Mouse (Mus musculus) ES-Bruce4 (cell line): ENCODE measurements at regions not wholly inside any gene's neighbourhood (a gene's known extent, or its start where the extent isn't known, plus 50 kb on each side); places are given as distances from the start of the nearest gene placed in this dataset.
A peak's percentile ranks its signal among the peaks of the same experiment; 100 is the strongest.
"Not testable (repeated sequence)": the region's sequence is repeated elsewhere in the genome, so short reads cannot be mapped to it uniquely, and the experiment has no call there.

Experiments
- H3K27ac ChIP-seq: 2 replicates; pipeline ENCODE4 v1.5.1; 2012; ENCODE audit warnings: low read length, inconsistent platforms; ENCODE audit not compliant: insufficient read depth
- H3K27me3 ChIP-seq: 2 replicates; pipeline ENCODE4 v1.6.1; 2012; ENCODE audit warnings: mild to moderate bottlenecking, low read length, inconsistent platforms; ENCODE audit not compliant: control insufficient read depth, poor library complexity, insufficient read depth, severe bottlenecking
- H3K36me3 ChIP-seq: 2 replicates; pipeline ENCODE4 v1.6.1; 2012; ENCODE audit warnings: inconsistent platforms, mild to moderate bottlenecking, low read length, moderate library complexity; ENCODE audit not compliant: control insufficient read depth, poor library complexity, insufficient read depth, severe bottlenecking
- H3K4me1 ChIP-seq: one replicate; pipeline ENCODE4 v1.8.1; 2011; ENCODE audit warnings: low read length; ENCODE audit not compliant: control insufficient read depth, insufficient read depth
- H3K4me3 ChIP-seq: 2 replicates; pipeline ENCODE4 v1.5.1; 2011; ENCODE audit warnings: low read depth, mild to moderate bottlenecking, low read length
- H3K9ac ChIP-seq: 2 replicates; pipeline ENCODE4 v1.6.1; 2012; ENCODE audit warnings: low read depth, mild to moderate bottlenecking, inconsistent platforms; ENCODE audit not compliant: poor library complexity, severe bottlenecking
- H3K9me3 ChIP-seq: replicated peaks from 2 replicates; pipeline ENCODE4 v1.6.1; 2012; ENCODE audit warnings: mild to moderate bottlenecking, low read length, inconsistent platforms; ENCODE audit not compliant: control insufficient read depth, poor library complexity, insufficient read depth, severe bottlenecking
- CTCF ChIP-seq: IDR thresholded peaks from one replicate; pipeline ENCODE4 v1.8.1; 2011; ENCODE audit warnings: low read depth, low read length
- EP300 ChIP-seq: IDR thresholded peaks from 2 replicates; pipeline ENCODE4 v1.6.1; 2011; ENCODE audit warnings: low read depth, low read length; ENCODE audit not compliant: insufficient read depth
- POLR2A ChIP-seq: IDR thresholded peaks from one replicate; pipeline ENCODE4 v1.8.1; 2011; ENCODE audit warnings: low read length; ENCODE audit not compliant: insufficient read depth

- no peak for TF ChIP-seq EP300
- Histone ChIP-seq H3K4me3 (no peak overlapping the region), H3K27ac (no peak overlapping the region), H3K9me3 (no peaks in the 10 kb centered on the region), H3K9ac (no peak overlapping the region), H3K36me3 (no peaks in the 10 kb centered on the region), H3K27me3 (no peaks in the 10 kb centered on the region), H3K4me1 (no peaks in the 10 kb centered on the region)
These were observed 208.4 kb downstream of the Amd2 start for GRCm38 (mm10) chr10:35503328-35503727.

GRCm38 (mm10) chr10:35502620-35503019 is 209.1 kb downstream of the Amd2 start:
- H3K36me3 ChIP-seq, result no peaks in the 10 kb centered on the region
- no peaks in the 10 kb centered on the region for H3K27me3 ChIP-seq
- H3K9ac ChIP-seq, result no peak overlapping the region
- H3K4me1 ChIP-seq, result no peaks in the 10 kb centered on the region
- TF ChIP-seq EP300 (no peak), CTCF (no peak)
- H3K9me3 ChIP-seq, result no peaks in the 10 kb centered on the region
- no peak overlapping the region for H3K4me3 ChIP-seq
- no peak overlapping the region for H3K27ac ChIP-seq

- no peaks in the 10 kb centered on the region for H3K36me3 ChIP-seq
- H3K9me3 ChIP-seq, result no peaks in the 10 kb centered on the region
- no peak overlapping the region for H3K27ac ChIP-seq
- no peak overlapping the region for H3K4me3 ChIP-seq
- H3K9ac ChIP-seq, result no peak overlapping the region
- no peak for TF ChIP-seq CTCF
- TF ChIP-seq EP300, result no peak
- no peak for TF ChIP-seq POLR2A
- no peaks in the 10 kb centered on the region for H3K27me3 ChIP-seq
- no peaks in the 10 kb centered on the region for H3K4me1 ChIP-seq
These were observed 209.6 kb downstream of the Amd2 start for GRCm38 (mm10) chr10:35502075-35502474.

DNA sequence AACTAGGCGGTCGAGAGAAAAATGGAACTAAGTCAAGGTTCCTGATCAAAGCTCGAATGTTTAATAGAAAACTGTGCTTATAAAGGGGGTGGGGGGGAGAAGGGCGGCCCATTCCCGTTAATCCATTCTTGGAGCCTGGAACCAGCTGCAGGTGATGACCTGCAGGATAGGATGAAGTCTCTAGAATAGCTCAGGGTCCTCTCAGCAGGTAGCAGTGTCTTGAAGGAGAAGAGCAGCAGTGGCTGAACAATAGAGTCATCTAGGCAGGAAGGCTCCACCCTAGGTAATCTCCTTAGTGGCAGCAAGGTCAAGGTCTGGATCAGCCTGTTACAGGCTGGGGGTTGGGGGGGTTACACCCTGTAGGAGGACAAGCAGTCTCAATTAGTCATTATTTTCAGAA is 232.9 kb downstream of the Amd2 start:
- H3K4me1 ChIP-seq, H3K4me3 ChIP-seq, H3K27ac ChIP-seq, H3K36me3 ChIP-seq, H3K9ac ChIP-seq, H3K27me3 ChIP-seq: not testable (repeated sequence)
- peaks cover 11% of the 10 kb centered on the region; the same call in 1 of the 2 replicates for H3K9me3 ChIP-seq
- 0 out of 2 replicates have a peak, but pooled peaks have one; percentile 44 for TF ChIP-seq EP300

GRCm38 (mm10) chr10:35446471-35446870 is 265.2 kb downstream of the Amd2 start:
- no peaks in the 10 kb centered on the region for H3K9me3 ChIP-seq
- H3K27ac ChIP-seq, result no peak overlapping the region
- TF ChIP-seq POLR2A (no peak), EP300 (no peak), CTCF (no peak)
- no peak overlapping the region for H3K9ac ChIP-seq
- H3K4me3 ChIP-seq, result no peak overlapping the region
- H3K36me3 ChIP-seq, result no peaks in the 10 kb centered on the region
- no peaks in the 10 kb centered on the region for H3K4me1 ChIP-seq
- no peaks in the 10 kb centered on the region for H3K27me3 ChIP-seq

DNA sequence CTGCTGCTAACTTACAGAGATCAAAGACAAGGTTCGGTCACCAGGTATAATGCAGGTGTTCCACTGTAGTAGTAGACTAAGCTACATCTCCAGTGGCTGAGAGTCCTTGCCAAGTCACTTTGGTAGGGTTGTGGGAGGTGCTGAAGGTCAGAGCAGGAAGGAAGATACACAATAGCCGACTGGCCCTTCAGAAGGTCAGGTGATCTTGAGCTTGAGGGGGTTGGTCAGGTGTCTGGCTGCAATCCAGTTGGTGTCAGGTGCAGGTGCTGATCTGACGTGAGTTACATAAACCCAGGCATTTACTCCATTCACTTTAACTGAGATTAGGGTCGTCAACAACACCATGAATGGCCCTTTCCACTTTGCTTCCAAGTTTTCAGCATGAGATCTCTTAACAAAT is 266.8 kb downstream of the Amd2 start:
- Histone ChIP-seq H3K9ac (no peak overlapping the region), H3K27ac (no peak overlapping the region), H3K4me3 (no peak overlapping the region), H3K27me3 (no peaks in the 10 kb centered on the region), H3K4me1 (no peaks in the 10 kb centered on the region), H3K36me3 (no peaks in the 10 kb centered on the region), H3K9me3 (no peaks in the 10 kb centered on the region)
- TF ChIP-seq CTCF (no peak), EP300 (no peak), POLR2A (no peak)
